Mouse (Mus musculus): ENCODE results near the gene Adra1b. TPM values are rescaled to one million over a fixed set of nuclear protein-coding genes. Genes with fewer than 3 reads are reported as not detected.

The Adra1b gene
- total and polyA plus RNA-seq, 3 experiments = not detected

- H3K79me2 ChIP-seq (ENCODE audit: control insufficient read depth, insufficient read depth, low read length, poor library complexity) = no peaks in the 10 kb centered on the region
- TF ChIP-seq NELFE (IDR thresholded peaks at IDR 0.05; ENCODE audit: low read depth, low read length) = no peak
- TF ChIP-seq POLR2AphosphoS2 (IDR thresholded peaks at IDR 0.05; ENCODE audit: low read length) = no peak
- TF ChIP-seq MAZ (IDR thresholded peaks at IDR 0.05; ENCODE audit: low read depth, low read length) = no peak
- no peak for TF ChIP-seq MYC (IDR thresholded peaks at IDR 0.05; ENCODE audit: low read depth, low read length)
- no peak for TF ChIP-seq BHLHE40 (IDR thresholded peaks at IDR 0.05; ENCODE audit: borderline replicate concordance, low read depth, low read length)
- no peak for TF ChIP-seq GATA1 (IDR thresholded peaks at IDR 0.05; ENCODE audit: low read depth, low read length)
- TF ChIP-seq ELF1 (IDR thresholded peaks at IDR 0.05; ENCODE audit: low read depth, low read length) = no peak
- TF ChIP-seq CTCF (IDR thresholded peaks at IDR 0.05 in 2 of 3, conservative IDR thresholded peaks at IDR 0.05 in 1 of 3; ENCODE audit: control insufficient read depth in 1 of 3, insufficient read depth in 1 of 3, low read depth in 2 of 3, low read length in 3 of 3, poor library complexity in 1 of 3, severe bottlenecking in 1 of 3) = no peak
- TF ChIP-seq POLR2A (IDR thresholded peaks at IDR 0.05; ENCODE audit: control insufficient read depth in 1 of 2, insufficient read depth in 1 of 2, low read depth in 1 of 2, low read length in 2 of 2, poor library complexity in 1 of 2) = no peak
- no peak for TF ChIP-seq MXI1 (IDR thresholded peaks at IDR 0.05; ENCODE audit: low read depth, low read length)
- no peak for TF ChIP-seq E2F4 (IDR thresholded peaks at IDR 0.05; ENCODE audit: borderline replicate concordance, low read depth, low read length)
- no peaks in the 10 kb centered on the region for H3K27me3 ChIP-seq (ENCODE audit: control insufficient read depth in 1 of 2, insufficient read depth in 2 of 2, low read length in 2 of 2)
- no peaks in the 10 kb centered on the region for H3K4me1 ChIP-seq (ENCODE audit: control insufficient read depth in 1 of 2, insufficient read depth in 2 of 2, low read length in 2 of 2)
- H3K4me3 ChIP-seq (ENCODE audit: control insufficient read depth in 1 of 2, insufficient read depth in 1 of 2, low read depth in 2 of 2, low read length in 2 of 2) = no peak overlapping the region
- H3K36me3 ChIP-seq (ENCODE audit: control insufficient read depth in 1 of 2, insufficient read depth in 2 of 2, low read length in 2 of 2) = no peaks in the 10 kb centered on the region
- no peaks in the 10 kb centered on the region for H3K9me3 ChIP-seq (replicated peaks; ENCODE audit: insufficient read depth, low read length)
- H3K9ac ChIP-seq (ENCODE audit: control insufficient read depth, low read depth, low read length, poor library complexity, severe bottlenecking) = no peak overlapping the region
- H3K27ac ChIP-seq (ENCODE audit: control insufficient read depth, low read depth, low read length) = no peak overlapping the region
- DNase-seq (ENCODE audit: low read depth, low spot score) = no peak
Measured at GRCm38 (mm10) chr11:43940501-43941202, 39.6 kb upstream of the Adra1b start.

- Histone ChIP-seq H3K27me3 (ENCODE audit: control insufficient read depth in 1 of 2, insufficient read depth in 2 of 2, low read length in 2 of 2) (no peaks in the 10 kb centered on the region), H3K9ac (ENCODE audit: control insufficient read depth, low read depth, low read length, poor library complexity, severe bottlenecking) (no peak overlapping the region), H3K36me3 (ENCODE audit: control insufficient read depth in 1 of 2, insufficient read depth in 2 of 2, low read length in 2 of 2) (no peaks in the 10 kb centered on the region), H3K79me2 (ENCODE audit: control insufficient read depth, insufficient read depth, low read length, poor library complexity) (no peaks in the 10 kb centered on the region), H3K27ac (ENCODE audit: control insufficient read depth, low read depth, low read length) (no peak overlapping the region), H3K4me1 (ENCODE audit: control insufficient read depth in 1 of 2, insufficient read depth in 2 of 2, low read length in 2 of 2) (no peaks in the 10 kb centered on the region), H3K4me3 (ENCODE audit: control insufficient read depth in 1 of 2, insufficient read depth in 1 of 2, low read depth in 2 of 2, low read length in 2 of 2) (no peak overlapping the region), H3K9me3 (replicated peaks; ENCODE audit: insufficient read depth, low read length) (no peaks in the 10 kb centered on the region)
- DNase-seq (ENCODE audit: low read depth, low spot score) = no peak
- TF ChIP-seq TAL1 (IDR thresholded peaks at IDR 0.05; ENCODE audit: low read length) (no peak), TCF12 (IDR thresholded peaks at IDR 0.05; ENCODE audit: low read depth, low read length) (no peak), ZMIZ1 (IDR thresholded peaks at IDR 0.05; ENCODE audit: low read depth, low read length) (no peak), GATA1 (IDR thresholded peaks at IDR 0.05; ENCODE audit: low read depth, low read length) (no peak), ZNF384 (IDR thresholded peaks at IDR 0.05; ENCODE audit: low read depth, low read length) (no peak), EP300 (IDR thresholded peaks at IDR 0.05; ENCODE audit: low read depth in 1 of 2, low read length in 2 of 2) (no peak), ZC3H11A (IDR thresholded peaks at IDR 0.05; ENCODE audit: low read depth, low read length) (no peak), MYC (IDR thresholded peaks at IDR 0.05; ENCODE audit: low read depth, low read length) (no peak), GABPA (IDR thresholded peaks at IDR 0.05; ENCODE audit: low read depth, low read length) (no peak), HCFC1 (IDR thresholded peaks at IDR 0.05; ENCODE audit: low read depth, low read length) (no peak), ETS1 (IDR thresholded peaks at IDR 0.05; ENCODE audit: low read depth, low read length) (no peak), ELF1 (IDR thresholded peaks at IDR 0.05; ENCODE audit: low read depth, low read length) (no peak)
Measured at GRCm38 (mm10) chr11:43936023-43936422, 35.0 kb upstream of the Adra1b start.

All from MEL (cell line).